Mouse (Mus musculus) common myeloid progenitor, adult 5-6 weeks (primary cell): ENCODE results near the gene Mgat4a. TPM values are rescaled to one million over a fixed set of nuclear protein-coding genes. Genes with fewer than 3 reads are reported as not detected.

ENCODE experiments used
- ATAC-seq: replicated peaks from 2 replicates; pipeline ENCODE4 v1.8.0; 2016; ENCODE audit warnings: low read depth, mild to moderate bottlenecking, moderate TSS enrichment, inconsistent platforms; ENCODE audit not compliant: poor library complexity, severe bottlenecking
- total RNA-seq: library from RNA; stranded (forward); fragments of 200-1000, 187-1606 nt; gene quantifications from 2 replicates; pipeline ENCODE4 v1.2.3, GENCODE M21; 2017

Gene Mgat4a
- total RNA-seq, 1 experiment from 2014 or later = 15.8 TPM

GRCm38 (mm10) chr1:37471179-37472148 lies 69.4 kb downstream of the Mgat4a start:
- ATAC-seq = no peak

- no peak for ATAC-seq
Measured at GRCm38 (mm10) chr1:37469007-37469406, 71.8 kb downstream of the Mgat4a start.

- no peak for ATAC-seq
Measured at GRCm38 (mm10) chr1:37467806-37468205, 73.0 kb downstream of the Mgat4a start.

- ATAC-seq = 0 out of 2 replicates have a peak, but pooled peaks have one; percentile 42
Measured at GRCm38 (mm10) chr1:37466322-37466995, 74.4 kb downstream of the Mgat4a start.

- no peak for ATAC-seq
Measured at GRCm38 (mm10) chr1:37464878-37465452, 75.9 kb downstream of the Mgat4a start.

GRCm38 (mm10) chr1:37457546-37457945 lies 83.3 kb downstream of the Mgat4a start:
- 0 out of 2 replicates have a peak, but pooled peaks have one; percentile 47 for ATAC-seq

- no peak for ATAC-seq
Measured at GRCm38 (mm10) chr1:37451270-37451669, 89.5 kb downstream of the Mgat4a start.

GRCm38 (mm10) chr1:37448361-37449095 lies 92.3 kb downstream of the Mgat4a start:
- ATAC-seq = no peak

GRCm38 (mm10) chr1:37442848-37443835 lies 97.7 kb downstream of the Mgat4a start:
- ATAC-seq = no peak

GRCm38 (mm10) chr1:37436419-37436818 lies 104.4 kb downstream of the Mgat4a start:
- ATAC-seq = no peak

GRCm38 (mm10) chr1:37430297-37430840 lies 110.4 kb downstream of the Mgat4a start:
- no peak for ATAC-seq

GRCm38 (mm10) chr1:37429366-37430296 lies 111.2 kb downstream of the Mgat4a start, which contains the start of the genes Coa5 and Unc50:
Gene Coa5 (minus strand): TSS chr1:37430103.
Gene Unc50 (plus strand): TSS chr1:37430139.
- ATAC-seq = peak; percentile 93

GRCm38 (mm10) chr1:37428911-37429310 lies 111.9 kb downstream of the Mgat4a start:
- no peak for ATAC-seq

GRCm38 (mm10) chr1:37427144-37427875 lies 113.5 kb downstream of the Mgat4a start:
- no peak for ATAC-seq

GRCm38 (mm10) chr1:37419420-37419819 lies 121.4 kb downstream of the Mgat4a start:
- ATAC-seq = peak; percentile 98

- no peak for ATAC-seq
Measured at GRCm38 (mm10) chr1:37415394-37415793, 125.4 kb downstream of the Mgat4a start.

GRCm38 (mm10) chr1:37409647-37410046 lies 131.2 kb downstream of the Mgat4a start:
- no peak for ATAC-seq
